Mouse (Mus musculus) MEL-GATA-1-ER (cell line): ENCODE measurements around the gene Ncoa5.

Experiments used
- DNase-seq: peaks from one replicate; pipeline ENCODE4 v3.0.0-alpha.2; 2012; ENCODE audit warnings: low read depth; ENCODE audit errors: extremely low read depth

The Ncoa5 gene

GRCm38 (mm10) chr2:164995976-164996375 lies 38.7 kb downstream of the Ncoa5 start:
- no peak for DNase-seq

- no peak for DNase-seq
These were observed 39.8 kb downstream of the Ncoa5 start for GRCm38 (mm10) chr2:164994659-164995428.

- DNase-seq, result no peak
These were observed 40.5 kb downstream of the Ncoa5 start for GRCm38 (mm10) chr2:164994156-164994555.

- peak; percentile 10 for DNase-seq
These were observed 42.9 kb downstream of the Ncoa5 start for GRCm38 (mm10) chr2:164991808-164992207.

GRCm38 (mm10) chr2:164991111-164991510 lies 43.6 kb downstream of the Ncoa5 start:
- no peak for DNase-seq

GRCm38 (mm10) chr2:164988777-164989176 lies 45.9 kb downstream of the Ncoa5 start:
- DNase-seq, result no peak

- DNase-seq, result no peak
These were observed 48.2 kb downstream of the Ncoa5 start for GRCm38 (mm10) chr2:164986371-164987027.

- no peak for DNase-seq
These were observed 48.7 kb downstream of the Ncoa5 start for GRCm38 (mm10) chr2:164985962-164986361.

GRCm38 (mm10) chr2:164979749-164980148 lies 54.9 kb downstream of the Ncoa5 start:
- peak; percentile 28 for DNase-seq

GRCm38 (mm10) chr2:164975611-164976010 lies 59.1 kb downstream of the Ncoa5 start:
- DNase-seq, result no peak

GRCm38 (mm10) chr2:164972646-164973045 lies 62.0 kb downstream of the Ncoa5 start:
- no peak for DNase-seq

- no peak for DNase-seq
These were observed 64.0 kb downstream of the Ncoa5 start for GRCm38 (mm10) chr2:164970631-164971196.

- DNase-seq, result no peak
These were observed 65.3 kb downstream of the Ncoa5 start for GRCm38 (mm10) chr2:164969348-164969781.

GRCm38 (mm10) chr2:164968451-164968851 lies 66.2 kb downstream of the Ncoa5 start:
- no peak for DNase-seq

GRCm38 (mm10) chr2:164967761-164968440 lies 66.8 kb downstream of the Ncoa5 start:
- no peak for DNase-seq

- no peak for DNase-seq
These were observed 67.5 kb downstream of the Ncoa5 start for GRCm38 (mm10) chr2:164967193-164967592.

GRCm38 (mm10) chr2:164966381-164966780 lies 68.3 kb downstream of the Ncoa5 start:
- no peak for DNase-seq

GRCm38 (mm10) chr2:164964981-164965380 lies 69.7 kb downstream of the Ncoa5 start:
- DNase-seq, result no peak

GRCm38 (mm10) chr2:164964242-164964894 lies 70.3 kb downstream of the Ncoa5 start:
- no peak for DNase-seq

- DNase-seq, result no peak
These were observed 72.5 kb downstream of the Ncoa5 start for GRCm38 (mm10) chr2:164962183-164962580.

GRCm38 (mm10) chr2:164961506-164962182 lies 73.0 kb downstream of the Ncoa5 start:
- DNase-seq, result peak; percentile 68
